Mouse (Mus musculus) midbrain, embryonic 14.5 days (tissue): ENCODE results near the gene Sema6d. TPM values are rescaled to one million over a fixed set of nuclear protein-coding genes. Genes with fewer than 3 reads are reported as not detected.

Experiments used
- ATAC-seq: fragments of 200-750 bp; cut with Nextera tagmentation; 2 replicates; pipeline ENCODE4 v1.8.0; 2017; ENCODE audit warnings: moderate number of reproducible peaks, moderate library complexity; ENCODE audit not compliant: low FRiP score, low TSS enrichment
- DNase-seq: peaks from one replicate; pipeline ENCODE4 v3.0.0-alpha.2; 2015
- H3K27ac ChIP-seq: fragments of 300-500 bp; sonication (generic); replicated peaks from 2 replicates; pipeline ENCODE4 v1.5.1; 2014; ENCODE audit warnings: mild to moderate bottlenecking, low read depth, low read length, moderate library complexity
- H3K27me3 ChIP-seq: fragments of 300-500 bp; sonication (generic); 2 replicates; pipeline ENCODE4 v1.6.1; 2014; ENCODE audit warnings: low read length, control low read depth, mixed read lengths; ENCODE audit not compliant: control insufficient read depth, insufficient read depth
- H3K36me3 ChIP-seq: fragments of 300-500 bp; sonication (generic); 2 replicates; pipeline ENCODE4 v1.6.1; 2014; ENCODE audit warnings: low read length, control low read depth; ENCODE audit not compliant: control insufficient read depth, insufficient read depth
- H3K4me1 ChIP-seq: fragments of 300-500 bp; sonication (generic); 2 replicates; pipeline ENCODE4 v1.6.1; 2014; ENCODE audit warnings: mild to moderate bottlenecking, antibody characterized with exemption, low read length, control low read depth; ENCODE audit not compliant: control insufficient read depth, insufficient read depth
- H3K4me2 ChIP-seq: fragments of 300-500 bp; sonication (generic); 2 replicates; pipeline ENCODE4 v1.6.1; 2014; ENCODE audit warnings: mild to moderate bottlenecking, low read length, moderate library complexity
- H3K4me3 ChIP-seq: fragments of 300-500 bp; sonication (generic); replicated peaks from 2 replicates; pipeline ENCODE4 v1.5.1; 2014; ENCODE audit warnings: low read depth, low read length
- H3K9ac ChIP-seq: fragments of 300-500 bp; sonication (generic); replicated peaks from 2 replicates; pipeline ENCODE4 v1.6.1; 2014; ENCODE audit warnings: mild to moderate bottlenecking, low read length, moderate library complexity
- H3K9me3 ChIP-seq: fragments of 300-500 bp; sonication (generic); 2 replicates; pipeline ENCODE4 v1.6.1; 2016; ENCODE audit warnings: low read length, control low read depth, mixed read lengths; ENCODE audit not compliant: control insufficient read depth
- WGBS: fragments of 180-500 bp; shearing (Covaris S2); extraction: QIAGEN DNeasy Blood & Tissue Kit; methylation state at CpG from one replicate; pipeline ENCODE4 v1.1.7; 2014; 5-methylcytosine and 5-hydroxymethylcytosine counted together
- polyA plus RNA-seq: library from polyadenylated mRNA; unstranded; fragments of >200 nt; fragmentation: Nextera tagmentation; extraction: Ambion mirVana; gene quantifications from 2 replicates; pipeline ENCODE4 v1.2.1, GENCODE M21; 2014

The Sema6d gene
- polyA plus RNA-seq, 1 experiment from 2014 or later, result 24.9 TPM

GRCm38 (mm10) chr2:124639221-124639963 is 549.6 kb downstream of the Sema6d start:
- peak; percentile 37 for DNase-seq
- peaks cover 9% of the 10 kb centered on the region for H3K4me1 ChIP-seq
- no peaks in the 10 kb centered on the region for H3K36me3 ChIP-seq
- H3K27ac ChIP-seq, result no peak overlapping the region
- 34% methylated on average over 5 of the region's 5 CpGs for WGBS
- no peak overlapping the region for H3K9ac ChIP-seq
- no peak overlapping the region for H3K4me3 ChIP-seq
- H3K4me2 ChIP-seq, result no peak overlapping the region
- H3K9me3 ChIP-seq, result no peaks in the 10 kb centered on the region
- no peaks in the 10 kb centered on the region for H3K27me3 ChIP-seq
- ATAC-seq, result no peak

DNA sequence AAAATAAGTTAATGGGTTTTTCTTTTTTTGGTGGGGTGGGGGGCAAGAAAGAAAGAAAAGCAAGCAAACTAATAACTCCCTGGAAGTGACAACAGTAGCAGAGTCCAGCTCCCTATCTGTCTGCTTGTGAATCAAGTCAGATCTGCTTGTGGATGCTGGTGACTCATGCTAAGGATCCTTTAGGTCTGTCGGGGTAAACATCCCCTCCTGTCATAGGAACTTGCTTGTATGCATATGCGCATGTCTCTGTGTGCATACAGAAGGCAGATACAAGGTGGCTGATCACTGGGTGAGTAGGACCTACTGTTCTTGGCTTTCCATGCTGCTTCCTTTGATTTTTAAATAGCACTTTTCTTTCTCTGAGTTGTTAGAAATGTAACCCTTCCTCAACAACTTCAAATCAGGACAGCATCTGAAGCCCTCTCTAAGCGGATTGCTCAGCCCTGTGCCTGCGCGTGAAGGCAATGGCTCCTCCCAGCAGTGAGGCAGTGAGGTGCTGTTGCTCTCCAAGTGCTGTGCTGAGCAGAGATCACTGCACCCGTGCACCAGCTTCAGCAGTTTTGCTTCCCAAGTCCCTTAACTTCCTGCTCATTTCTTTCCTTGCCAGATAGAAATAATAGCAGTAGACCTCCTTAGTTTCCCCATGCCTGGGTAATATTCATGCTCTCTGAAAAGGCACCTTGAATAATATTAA is 550.9 kb downstream of the Sema6d start:
- H3K4me3 ChIP-seq, result no peak overlapping the region
- no peak overlapping the region for H3K4me2 ChIP-seq
- DNase-seq (no peak), ATAC-seq (no peak)
- no peak overlapping the region for H3K27ac ChIP-seq
- no peak overlapping the region for H3K9ac ChIP-seq
- peaks cover 5% of the 10 kb centered on the region; the same call in 1 of the 2 replicates for H3K4me1 ChIP-seq
- WGBS, result 39% methylated on average over 6 of the region's 6 CpGs
- no peaks in the 10 kb centered on the region for H3K36me3 ChIP-seq
- H3K27me3 ChIP-seq, result no peaks in the 10 kb centered on the region
- H3K9me3 ChIP-seq, result no peaks in the 10 kb centered on the region

DNA sequence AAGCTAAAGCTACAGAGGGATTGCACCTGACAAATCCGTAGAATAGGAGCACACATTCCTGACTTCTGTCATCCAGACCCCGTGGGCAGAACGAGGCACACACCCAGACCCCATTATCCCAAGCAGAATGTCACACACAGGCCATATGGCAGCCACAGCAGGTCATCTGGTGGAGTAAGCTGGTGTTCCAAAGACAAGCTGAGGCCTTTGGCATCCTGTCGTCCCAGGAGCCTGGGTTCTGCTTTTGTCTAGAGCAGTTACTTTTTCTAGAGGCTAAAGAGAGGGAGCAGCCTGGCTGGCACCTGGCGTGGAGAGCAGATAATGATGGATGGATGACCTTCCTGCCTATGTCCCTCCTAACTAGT is 551.4 kb downstream of the Sema6d start:
- Histone ChIP-seq H3K9ac (no peak overlapping the region), H3K4me3 (no peak overlapping the region), H3K4me1 (peaks cover 5% of the 10 kb centered on the region; the same call in 1 of the 2 replicates), H3K9me3 (no peaks in the 10 kb centered on the region), H3K4me2 (no peak overlapping the region), H3K27ac (no peak overlapping the region), H3K36me3 (no peaks in the 10 kb centered on the region), H3K27me3 (no peaks in the 10 kb centered on the region)
- DNase-seq (no peak), ATAC-seq (peak; percentile 31; the same call in 1 of the 2 replicates)
- whole genome bisulfite sequencing, result 27% methylated on average over 5 of the region's 5 CpGs

GRCm38 (mm10) chr2:124642131-124642530 is 552.4 kb downstream of the Sema6d start:
- Histone ChIP-seq H3K4me1 (peaks cover 5% of the 10 kb centered on the region; the same call in 1 of the 2 replicates), H3K4me2 (no peak overlapping the region), H3K4me3 (no peak overlapping the region), H3K9ac (no peak overlapping the region), H3K27ac (no peak overlapping the region), H3K27me3 (no peaks in the 10 kb centered on the region), H3K36me3 (no peaks in the 10 kb centered on the region), H3K9me3 (no peaks in the 10 kb centered on the region)
- DNase-seq, result no peak
- 67% methylated on average over 3 of the region's 3 CpGs for WGBS
- ATAC-seq, result no peak

GRCm38 (mm10) chr2:124650609-124651008 is 560.8 kb downstream of the Sema6d start:
- DNase-seq (no peak), ATAC-seq (no peak)
- Histone ChIP-seq H3K36me3 (no peaks in the 10 kb centered on the region), H3K4me1 (no peaks in the 10 kb centered on the region), H3K27me3 (no peaks in the 10 kb centered on the region), H3K27ac (no peak overlapping the region), H3K9ac (no peak overlapping the region), H3K4me3 (no peak overlapping the region), H3K4me2 (no peak overlapping the region), H3K9me3 (peaks cover 4% of the 10 kb centered on the region; the same call in 1 of the 2 replicates)
- WGBS, result 92% methylated on average over 2 of the region's 2 CpGs

- H3K36me3 ChIP-seq, result 0 out of 2 replicates have a peak, but pooled peaks cover 2% of the 10 kb centered on the region
- no peak overlapping the region for H3K4me3 ChIP-seq
- H3K9me3 ChIP-seq, result peaks cover 4% of the 10 kb centered on the region; the same call in 1 of the 2 replicates
- DNase-seq (no peak), ATAC-seq (no peak)
- 89% methylated on average over 5 of the region's 5 CpGs for WGBS
- H3K4me1 ChIP-seq, result no peaks in the 10 kb centered on the region
- H3K4me2 ChIP-seq, result no peak overlapping the region
- no peak overlapping the region for H3K27ac ChIP-seq
- no peak overlapping the region for H3K9ac ChIP-seq
- H3K27me3 ChIP-seq, result no peaks in the 10 kb centered on the region
Observed at GRCm38 (mm10) chr2:124651146-124651545, 561.4 kb downstream of the Sema6d start.

GRCm38 (mm10) chr2:124653161-124653560 is 563.4 kb downstream of the Sema6d start:
- H3K4me1 ChIP-seq, result no peaks in the 10 kb centered on the region
- H3K4me3 ChIP-seq, result no peak overlapping the region
- H3K9ac ChIP-seq, result no peak overlapping the region
- DNase-seq, result no peak
- no peaks in the 10 kb centered on the region for H3K27me3 ChIP-seq
- 92% methylated on average over 7 of the region's 7 CpGs for WGBS
- no peak overlapping the region for H3K4me2 ChIP-seq
- H3K9me3 ChIP-seq, result no peaks in the 10 kb centered on the region; the same call in 1 of the 2 replicates
- no peak for ATAC-seq
- peaks cover 13% of the 10 kb centered on the region; the same call in 1 of the 2 replicates for H3K36me3 ChIP-seq
- no peak overlapping the region for H3K27ac ChIP-seq

GRCm38 (mm10) chr2:124657358-124657757 is 567.6 kb downstream of the Sema6d start:
- peaks cover 30% of the 10 kb centered on the region; the same call in 1 of the 2 replicates for H3K36me3 ChIP-seq
- WGBS, result 71% methylated on average over 11 of the region's 11 CpGs
- no peaks in the 10 kb centered on the region for H3K4me1 ChIP-seq
- H3K27me3 ChIP-seq, result no peaks in the 10 kb centered on the region
- H3K4me3 ChIP-seq, result no peak overlapping the region
- H3K4me2 ChIP-seq, result no peak overlapping the region
- no peaks in the 10 kb centered on the region for H3K9me3 ChIP-seq
- no peak for ATAC-seq
- H3K27ac ChIP-seq, result no peak overlapping the region
- DNase-seq, result no peak
- H3K9ac ChIP-seq, result no peak overlapping the region
